8 mouse cellular contexts compared by ENCODE assay signal in genomic region chr5:64878027-64878425, GRCm38 (mm10). TPM values are rescaled to one million over a fixed set of nuclear protein-coding genes. Genes with fewer than 3 reads are reported as not detected.
A peak's percentile ranks its signal among the peaks of the same experiment; 100 is the strongest.
DNase-seq lines count a peak whose midpoint lies in the region; ATAC-seq and TF ChIP-seq lines count a peak whose summit lies in the region.

No protein-coding gene starts in this region.

- H3K4me2 ChIP-seq in hindbrain, embryonic 14.5 days (replicated peaks), result no peak overlapping the region
- no peak overlapping the region for H3K4me2 ChIP-seq in limb, embryonic 14.5 days (replicated peaks; ENCODE audit: low read depth, low read length, severe bottlenecking)
- no peak overlapping the region for H3K4me2 ChIP-seq in midbrain, embryonic 16.5 days (ENCODE audit: low read length)

- H3K27ac ChIP-seq in gastrocnemius, adult 2 months, result peak overlapping the region; percentile 73
- peak overlapping the region; percentile 2; the same call in 1 of the 2 replicates for H3K27ac ChIP-seq in hindbrain, embryonic 14.5 days
- H3K27ac ChIP-seq in limb, embryonic 14.5 days (replicated peaks; ENCODE audit: low read depth, low read length), result peak overlapping the region; percentile 73
- H3K27ac ChIP-seq in midbrain, embryonic 16.5 days (ENCODE audit: low read length), result no peak overlapping the region

- no peaks in the 10 kb centered on the region for H3K9me3 ChIP-seq in hindbrain, embryonic 14.5 days (ENCODE audit: control insufficient read depth, low read length)
- peaks cover 6% of the 10 kb centered on the region; the same call in 1 of the 2 replicates for H3K9me3 ChIP-seq in limb, embryonic 14.5 days (ENCODE audit: control insufficient read depth, low read length)
- H3K9me3 ChIP-seq in midbrain, embryonic 16.5 days (replicated peaks; ENCODE audit: control insufficient read depth, low read length, poor library complexity, severe bottlenecking), result no peaks in the 10 kb centered on the region

- H3K36me3 ChIP-seq in hindbrain, embryonic 14.5 days (replicated peaks; ENCODE audit: control insufficient read depth, insufficient read depth), result no peaks in the 10 kb centered on the region
- no peaks in the 10 kb centered on the region for H3K36me3 ChIP-seq in limb, embryonic 14.5 days (ENCODE audit: control insufficient read depth, insufficient read depth, low read length)
- H3K36me3 ChIP-seq in midbrain, embryonic 16.5 days (ENCODE audit: control insufficient read depth, insufficient read depth, low read length), result no peaks in the 10 kb centered on the region

- 12% methylated on average over 4 of the region's 4 CpGs for WGBS in hindbrain, embryonic 14.5 days
- 2% methylated on average over 4 of the region's 4 CpGs for WGBS in limb, embryonic 14.5 days
- 6% methylated on average over 4 of the region's 4 CpGs for WGBS in midbrain, embryonic 16.5 days

- H3K9ac ChIP-seq in hindbrain, embryonic 14.5 days, result no peak overlapping the region
- no peak overlapping the region for H3K9ac ChIP-seq in limb, embryonic 14.5 days (ENCODE audit: low read depth, low read length, severe bottlenecking)
- H3K9ac ChIP-seq in midbrain, embryonic 16.5 days (ENCODE audit: low read depth, low read length), result no peak overlapping the region

- ATAC-seq in hindbrain, embryonic 14.5 days (ENCODE audit: low FRiP score), result peak; percentile 91
- peak; percentile 90 for ATAC-seq in limb, embryonic 14.5 days (ENCODE audit: low FRiP score, low read depth)
- peak; percentile 89 for ATAC-seq in midbrain, embryonic 16.5 days

- TF ChIP-seq CTCF in gastrocnemius, adult 2 months (IDR thresholded peaks at IDR 0.05), result no peak

- peak; percentile 68 for DNase-seq in R1 (ENCODE audit: low read depth, low spot score)
- peak; percentile 8 for DNase-seq in cerebellum, adult 8-10 months
- DNase-seq in gastrocnemius, adult 2 months, result peak; percentile 77
- DNase-seq in hindbrain, embryonic 14.5 days (ENCODE audit: low spot score), result peak; percentile 58
- DNase-seq in limb, embryonic 14.5 days (ENCODE audit: low spot score), result peak; percentile 91
- no peak for DNase-seq in spleen, adult 12 weeks (ENCODE audit: low spot score)
- DNase-seq in spleen, postnatal 10 days (ENCODE audit: low spot score in 2 of 2), result no peak

- intact Hi-C loops in gastrocnemius, adult 2 months (cut with DNase I), result no loop called here

- no peak overlapping the region for H3K4me3 ChIP-seq in gastrocnemius, adult 2 months
- H3K4me3 ChIP-seq in hindbrain, embryonic 14.5 days (replicated peaks; ENCODE audit: low read length), result no peak overlapping the region
- H3K4me3 ChIP-seq in limb, embryonic 14.5 days (replicated peaks; ENCODE audit: low read length), result no peak overlapping the region
- H3K4me3 ChIP-seq in midbrain, embryonic 16.5 days (ENCODE audit: low read depth, low read length), result no peak overlapping the region

- H3K4me1 ChIP-seq in hindbrain, embryonic 14.5 days (replicated peaks; ENCODE audit: control insufficient read depth, insufficient read depth, low read length), result peaks cover 18% of the 10 kb centered on the region; the same call in 1 of the 2 replicates
- H3K4me1 ChIP-seq in limb, embryonic 14.5 days (ENCODE audit: control insufficient read depth, insufficient read depth, low read length), result peaks cover 33% of the 10 kb centered on the region
- peaks cover 6% of the 10 kb centered on the region; the same call in 1 of the 2 replicates for H3K4me1 ChIP-seq in midbrain, embryonic 16.5 days (ENCODE audit: control insufficient read depth, insufficient read depth, low read length)

- no peak for TF ChIP-seq POLR2A in limb, embryonic 14.5 days (IDR thresholded peaks at IDR 0.05; ENCODE audit: borderline replicate concordance, extremely low read depth, insufficient read depth, insufficient read length)

- no peaks in the 10 kb centered on the region for H3K27me3 ChIP-seq in hindbrain, embryonic 14.5 days (ENCODE audit: control insufficient read depth, insufficient read depth, low read length)
- no peaks in the 10 kb centered on the region for H3K27me3 ChIP-seq in limb, embryonic 14.5 days (ENCODE audit: control insufficient read depth, insufficient read depth, low read length)
- H3K27me3 ChIP-seq in midbrain, embryonic 16.5 days (ENCODE audit: control insufficient read depth, insufficient read depth, low read depth, low read length), result no peaks in the 10 kb centered on the region

RNA-seq across cellular contexts. Expression of gene Tlr1, which starts 55.3 kb away (rescaled TPM):
- total RNA-seq in gastrocnemius, adult 2 months (2021), result under 1 TPM; 0.08 to 0.10 TPM
- 0.46 and 0.61 TPM in 2 replicates for polyA plus RNA-seq in hindbrain, embryonic 14.5 days (2014; fragmentation: Nextera tagmentation; extraction: Ambion mirVana)
- polyA plus RNA-seq in limb, embryonic 14.5 days (2012; rRNA removed), result 2.2 TPM in 2 replicates
- polyA plus RNA-seq in limb, embryonic 14.5 days (2014; fragmentation: Nextera tagmentation; extraction: Ambion mirVana), result 1.0 and 1.8 TPM in 2 replicates
- 0.22 and 0.28 TPM in 2 replicates for polyA plus RNA-seq in midbrain, embryonic 16.5 days (2015; fragmentation: Nextera tagmentation; extraction: Ambion mirVana)

Comparison
In these comparisons a context has a peak if more than half of its experiments do, and no peak if none do; other contexts are left out.
1. DNase-seq: peak in R1 (single experiment), cerebellum, adult 8-10 months (single experiment), gastrocnemius, adult 2 months (single experiment), hindbrain, embryonic 14.5 days (single experiment) and limb, embryonic 14.5 days (single experiment); none in spleen, adult 12 weeks (single experiment) and spleen, postnatal 10 days (0 of 2).
2. Peak in every context shown above with its lines, with median percentiles within 50 percentile points of each other: ATAC-seq.